Mouse (Mus musculus): ENCODE results near the gene Map4k2.

Gene Map4k2

GRCm38 (mm10) chr19:6346023-6346422 lies 5.1 kb downstream of the Map4k2 start:
- no peak for DNase-seq (ENCODE audit: inconsistent ontology term)

- DNase-seq (ENCODE audit: inconsistent ontology term): no peak
These were observed 5.7 kb downstream of the Map4k2 start for GRCm38 (mm10) chr19:6346661-6347060.

- DNase-seq (ENCODE audit: inconsistent ontology term): no peak
These were observed 6.7 kb downstream of the Map4k2 start for GRCm38 (mm10) chr19:6347615-6348014.

GRCm38 (mm10) chr19:6348717-6349116 lies 7.8 kb downstream of the Map4k2 start:
- no peak for DNase-seq (ENCODE audit: inconsistent ontology term)

GRCm38 (mm10) chr19:6349215-6349983 lies 8.5 kb downstream of the Map4k2 start:
- no peak for DNase-seq (ENCODE audit: inconsistent ontology term)

- DNase-seq (ENCODE audit: inconsistent ontology term): no peak
These were observed 10.6 kb downstream of the Map4k2 start for GRCm38 (mm10) chr19:6351431-6352106.

- DNase-seq (ENCODE audit: inconsistent ontology term): no peak
These were observed 11.2 kb downstream of the Map4k2 start for GRCm38 (mm10) chr19:6352107-6352505.

GRCm38 (mm10) chr19:6354030-6354429 lies 13.1 kb downstream of the Map4k2 start:
- no peak for DNase-seq (ENCODE audit: inconsistent ontology term)

GRCm38 (mm10) chr19:6361291-6361690 lies 20.4 kb downstream of the Map4k2 start:
- DNase-seq (ENCODE audit: inconsistent ontology term): no peak

GRCm38 (mm10) chr19:6363091-6363410 lies 22.1 kb downstream of the Map4k2 start:
- DNase-seq (ENCODE audit: inconsistent ontology term): no peak

GRCm38 (mm10) chr19:6363411-6364240 lies 22.7 kb downstream of the Map4k2 start, which contains the start of gene Sf1:
Sf1 (plus strand) TSS chr19:6363690.
- DNase-seq (ENCODE audit: inconsistent ontology term): peak; percentile 100

GRCm38 (mm10) chr19:6364317-6364725 lies 23.4 kb downstream of the Map4k2 start:
- DNase-seq (ENCODE audit: inconsistent ontology term): peak; percentile 88

- no peak for DNase-seq (ENCODE audit: inconsistent ontology term)
These were observed 23.9 kb downstream of the Map4k2 start for GRCm38 (mm10) chr19:6364842-6365241.

- no peak for DNase-seq (ENCODE audit: inconsistent ontology term)
These were observed 29.2 kb downstream of the Map4k2 start for GRCm38 (mm10) chr19:6370175-6370574.

GRCm38 (mm10) chr19:6372433-6372832 lies 31.5 kb downstream of the Map4k2 start:
- DNase-seq (ENCODE audit: inconsistent ontology term): peak; percentile 29

GRCm38 (mm10) chr19:6373539-6374400 lies 32.8 kb downstream of the Map4k2 start:
- peak; percentile 82 for DNase-seq (ENCODE audit: inconsistent ontology term)

GRCm38 (mm10) chr19:6374571-6374970 lies 33.6 kb downstream of the Map4k2 start:
- DNase-seq (ENCODE audit: inconsistent ontology term): no peak

GRCm38 (mm10) chr19:6375423-6376254 lies 34.7 kb downstream of the Map4k2 start:
- DNase-seq (ENCODE audit: inconsistent ontology term): no peak

- DNase-seq (ENCODE audit: inconsistent ontology term): no peak
These were observed 35.3 kb downstream of the Map4k2 start for GRCm38 (mm10) chr19:6376255-6376564.

GRCm38 (mm10) chr19:6376643-6377042 lies 35.7 kb downstream of the Map4k2 start:
- no peak for DNase-seq (ENCODE audit: inconsistent ontology term)

Data from Muller cell, postnatal 12 days (primary cell).